Mouse (Mus musculus): ENCODE measurements at regions not wholly inside any gene's neighbourhood (a gene's known extent, or its start where the extent isn't known, plus 50 kb on each side); places are given as distances from the start of the nearest gene placed in this dataset.
"Not testable (repeated sequence)": the region's sequence is repeated elsewhere in the genome, so short reads cannot be mapped to it uniquely, and the experiment has no call there.

GRCm38 (mm10) chr12:113333399-113333798 lies 147.7 kb downstream of the Tmem121 start:
- no peak for DNase-seq (ENCODE audit: low spot score)

GRCm38 (mm10) chr12:113333853-113334252 lies 148.1 kb downstream of the Tmem121 start:
- DNase-seq (ENCODE audit: low spot score): not testable (repeated sequence)

- DNase-seq (ENCODE audit: low spot score): no peak
Measured at GRCm38 (mm10) chr12:113337271-113337670, 151.5 kb downstream of the Tmem121 start.

GRCm38 (mm10) chr12:113338891-113339290 lies 150.4 kb upstream of the Adam6b start:
- no peak for DNase-seq (ENCODE audit: low spot score)

GRCm38 (mm10) chr12:113341046-113341445 lies 148.3 kb upstream of the Adam6b start:
- no peak for DNase-seq (ENCODE audit: low spot score)

- DNase-seq (ENCODE audit: low spot score): no peak
Measured at GRCm38 (mm10) chr12:113355132-113355531, 134.2 kb upstream of the Adam6b start.

- no peak for DNase-seq (ENCODE audit: low spot score)
Measured at GRCm38 (mm10) chr12:113358077-113358476, 131.2 kb upstream of the Adam6b start.

- no peak for DNase-seq (ENCODE audit: low spot score)
Measured at GRCm38 (mm10) chr12:113360032-113360431, 129.3 kb upstream of the Adam6b start.

GRCm38 (mm10) chr12:113362409-113363038 lies 126.8 kb upstream of the Adam6b start:
- no peak for DNase-seq (ENCODE audit: low spot score)

GRCm38 (mm10) chr12:113364023-113364422 lies 125.3 kb upstream of the Adam6b start:
- no peak for DNase-seq (ENCODE audit: low spot score)

GRCm38 (mm10) chr12:113364437-113364836 lies 124.9 kb upstream of the Adam6b start:
- no peak for DNase-seq (ENCODE audit: low spot score)

- DNase-seq (ENCODE audit: low spot score): no peak
Measured at GRCm38 (mm10) chr12:113365783-113366182, 123.5 kb upstream of the Adam6b start.

- DNase-seq (ENCODE audit: low spot score): no peak
Measured at GRCm38 (mm10) chr12:113366394-113366793, 122.9 kb upstream of the Adam6b start.

GRCm38 (mm10) chr12:113401578-113402113 lies 87.7 kb upstream of the Adam6b start:
- DNase-seq (ENCODE audit: low spot score): no peak

GRCm38 (mm10) chr12:113402823-113403222 lies 86.5 kb upstream of the Adam6b start:
- DNase-seq (ENCODE audit: low spot score): no peak

- DNase-seq (ENCODE audit: low spot score): no peak
Measured at GRCm38 (mm10) chr12:113411113-113411512, 78.2 kb upstream of the Adam6b start.

GRCm38 (mm10) chr12:113413996-113414395 lies 75.3 kb upstream of the Adam6b start:
- DNase-seq (ENCODE audit: low spot score): no peak

GRCm38 (mm10) chr12:113417521-113417920 lies 71.8 kb upstream of the Adam6b start:
- DNase-seq (ENCODE audit: low spot score): no peak

GRCm38 (mm10) chr12:113418731-113419402 lies 70.4 kb upstream of the Adam6b start:
- no peak for DNase-seq (ENCODE audit: low spot score)

GRCm38 (mm10) chr12:113420721-113421305 lies 68.5 kb upstream of the Adam6b start:
- no peak for DNase-seq (ENCODE audit: low spot score)

GRCm38 (mm10) chr12:113421716-113422595 lies 67.4 kb upstream of the Adam6b start:
- DNase-seq (ENCODE audit: low spot score): no peak

- no peak for DNase-seq (ENCODE audit: low spot score)
Measured at GRCm38 (mm10) chr12:113422736-113423254, 66.5 kb upstream of the Adam6b start.

All from urinary bladder, postnatal 25 days (tissue).